Mouse (Mus musculus) megakaryocyte-erythroid progenitor cell, adult 5-6 weeks (primary cell): ENCODE measurements around the gene Ino80e. TPM values are rescaled to one million over a fixed set of nuclear protein-coding genes. Genes with fewer than 3 reads are reported as not detected.

Experiments
- ATAC-seq: replicated peaks from 2 replicates; pipeline ENCODE4 v1.8.0; 2016; ENCODE audit warnings: mild to moderate bottlenecking, inconsistent platforms; ENCODE audit not compliant: severe bottlenecking, poor library complexity, low FRiP score, low TSS enrichment
- total RNA-seq, 2 experiments: library from RNA; stranded (forward) in 1 of 2; stranded (reverse) in 1 of 2; fragments of 200-1000, 215-1000 nt in 1 of 2; fragments of >200 nt in 1 of 2; fragmentation: Nextera tagmentation in 1 of 2; gene quantifications; 2 replicates each; pipeline ENCODE4 v1.2.3; 2014 to 2017

Gene Ino80e
- total RNA-seq, 2 experiments from 2014 or later = 45.6 to 132 TPM

DNA sequence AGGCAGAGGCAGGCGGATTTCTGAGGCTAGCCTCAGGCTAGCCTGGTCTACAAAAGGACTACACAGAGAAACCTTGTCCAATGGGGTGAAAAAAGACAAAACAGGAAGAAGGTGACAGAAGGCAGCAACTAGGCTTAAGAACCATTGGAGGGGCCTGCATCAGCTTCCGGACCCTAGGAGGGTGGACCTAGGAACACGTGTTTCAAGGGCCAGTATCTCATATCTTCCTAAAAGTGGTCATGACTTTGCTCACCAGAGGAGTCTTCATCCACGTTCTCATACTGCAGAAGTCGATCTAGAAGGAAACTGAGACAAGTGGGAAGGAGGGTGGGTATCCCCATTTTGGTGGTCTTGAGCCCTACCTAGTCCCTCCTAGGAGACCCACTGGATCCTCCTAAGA is 1.2 kb downstream of the Ino80e start:
- no peak for ATAC-seq

DNA sequence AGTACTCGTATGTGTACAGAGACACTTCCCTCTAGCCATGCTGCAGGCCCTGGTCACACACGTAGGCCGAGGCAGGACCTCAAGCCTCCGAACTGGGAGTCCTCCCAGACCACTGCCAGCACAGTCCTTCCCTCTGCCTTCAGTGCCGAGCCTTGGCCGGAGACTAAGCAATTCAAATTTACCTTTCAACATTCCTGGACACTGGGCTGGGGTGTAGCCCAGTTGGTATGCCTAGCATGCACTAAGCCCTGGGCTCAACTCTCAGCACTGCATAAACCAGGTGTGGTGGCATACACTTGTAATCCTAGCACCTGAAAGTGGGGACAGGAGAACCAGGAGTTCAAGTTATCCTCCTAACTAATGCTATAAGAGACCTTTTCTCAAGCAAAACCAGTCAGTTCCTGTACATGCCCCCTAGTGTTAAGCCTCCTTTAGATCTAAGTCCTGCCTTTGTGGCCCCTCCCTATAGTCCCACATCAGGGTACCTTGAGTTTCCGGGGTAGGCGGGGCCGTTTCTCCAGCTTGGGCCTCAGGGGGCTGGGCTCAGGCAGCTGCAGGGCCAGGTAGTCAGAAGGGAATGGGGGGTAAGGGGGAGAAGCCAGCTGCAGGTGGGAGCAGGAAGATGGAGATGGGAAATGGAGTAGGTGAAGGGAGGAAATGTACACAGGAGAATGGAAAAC is 5.3 kb downstream of the Ino80e start:
- ATAC-seq = no peak

DNA sequence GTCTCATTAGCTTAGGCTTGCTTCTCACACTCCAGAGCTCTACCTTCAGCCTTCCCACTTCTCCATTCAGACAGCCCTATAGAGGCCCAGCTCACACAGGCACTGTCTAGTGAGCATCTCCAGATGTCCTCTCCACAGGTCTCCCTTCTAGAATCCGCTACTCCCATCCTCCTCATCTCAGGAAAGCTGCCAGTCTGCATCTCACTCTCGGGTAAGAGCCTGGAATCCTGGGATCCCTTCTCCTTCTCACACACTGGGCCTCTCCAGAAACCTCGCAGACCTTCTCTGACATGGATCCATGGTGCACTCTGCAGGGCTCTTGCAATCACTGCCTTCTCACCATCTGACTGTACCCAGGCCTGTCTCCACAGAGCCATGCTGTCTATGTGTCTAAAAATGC is 6.5 kb downstream of the Ino80e start:
- no peak for ATAC-seq

DNA sequence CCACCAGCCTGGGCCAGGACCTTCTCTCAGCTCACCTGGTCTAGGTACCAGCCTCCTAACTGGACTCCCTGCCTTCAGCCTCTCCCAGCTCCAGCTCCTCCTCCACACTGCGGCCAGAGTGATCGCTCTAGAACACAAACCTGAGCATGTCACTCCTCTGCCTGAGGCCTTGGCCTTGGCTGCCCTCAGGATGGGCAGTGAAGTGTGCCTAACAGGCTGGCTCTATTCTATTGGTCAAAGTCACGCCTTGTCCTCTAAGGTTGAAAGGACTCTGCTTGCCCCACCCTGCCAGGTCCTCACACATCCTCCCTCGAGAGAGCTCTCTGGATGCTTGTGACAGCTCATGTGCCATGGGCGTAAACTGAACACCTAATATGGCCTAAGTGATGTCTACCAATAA is 8.7 kb downstream of the Ino80e start:
- ATAC-seq = no peak

DNA sequence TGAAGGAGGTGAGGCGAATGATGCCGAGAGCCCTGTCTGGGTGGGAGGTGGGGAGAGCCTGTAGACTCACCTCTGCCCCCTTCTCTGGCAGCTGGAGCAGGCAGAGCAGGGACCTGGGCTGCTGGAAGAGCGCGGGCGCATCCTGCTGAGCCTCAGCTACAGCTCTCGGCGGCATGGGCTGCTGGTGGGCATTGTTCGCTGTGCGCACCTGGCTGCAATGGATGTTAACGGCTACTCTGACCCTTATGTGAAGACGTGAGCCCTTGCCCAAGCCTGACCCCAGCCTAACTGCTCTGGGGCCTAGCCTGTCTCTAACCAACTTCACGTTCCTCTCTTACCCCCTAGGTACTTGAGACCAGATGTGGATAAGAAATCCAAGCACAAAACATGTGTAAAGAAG is 11.0 kb downstream of the Ino80e start:
- no peak for ATAC-seq

DNA sequence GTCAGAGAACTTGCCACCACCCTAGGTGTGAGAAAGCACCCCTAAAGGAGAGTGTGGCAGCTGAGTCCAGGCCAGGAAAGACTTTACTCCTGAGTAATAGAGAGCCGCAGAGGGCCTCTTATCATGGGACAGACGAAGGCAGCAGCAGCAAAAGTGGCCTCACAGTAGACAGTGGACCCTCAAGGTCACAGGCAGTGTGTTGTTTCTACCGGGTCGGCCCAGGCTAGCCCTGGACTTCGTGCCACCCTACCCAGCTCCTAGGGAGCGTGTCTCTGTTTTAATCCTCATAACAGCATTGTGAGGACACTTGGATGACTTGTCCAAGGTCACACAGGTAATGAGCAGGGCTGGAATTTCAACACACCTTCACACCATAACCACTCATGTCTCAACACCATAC is 12.0 kb downstream of the Ino80e start:
- ATAC-seq = no peak

DNA sequence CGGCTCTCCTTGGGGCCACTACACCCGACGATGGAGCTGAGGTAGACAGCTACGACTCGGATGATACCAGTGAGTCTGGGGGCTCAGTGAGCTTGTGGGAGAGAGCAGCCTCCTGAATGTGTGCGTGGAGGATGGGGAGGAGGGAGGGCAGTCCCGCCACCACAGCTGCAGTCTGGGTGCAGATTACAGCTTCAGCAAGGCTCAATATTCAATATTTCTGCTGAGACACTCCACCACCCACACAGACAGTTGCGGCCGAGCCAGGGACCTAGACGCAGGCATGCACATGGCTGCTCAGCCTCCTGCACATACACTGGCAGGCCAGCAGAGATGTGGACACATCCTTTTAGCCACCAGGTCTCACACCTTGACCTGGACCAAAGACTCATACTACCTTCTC is 13.4 kb downstream of the Ino80e start:
- no peak for ATAC-seq

DNA sequence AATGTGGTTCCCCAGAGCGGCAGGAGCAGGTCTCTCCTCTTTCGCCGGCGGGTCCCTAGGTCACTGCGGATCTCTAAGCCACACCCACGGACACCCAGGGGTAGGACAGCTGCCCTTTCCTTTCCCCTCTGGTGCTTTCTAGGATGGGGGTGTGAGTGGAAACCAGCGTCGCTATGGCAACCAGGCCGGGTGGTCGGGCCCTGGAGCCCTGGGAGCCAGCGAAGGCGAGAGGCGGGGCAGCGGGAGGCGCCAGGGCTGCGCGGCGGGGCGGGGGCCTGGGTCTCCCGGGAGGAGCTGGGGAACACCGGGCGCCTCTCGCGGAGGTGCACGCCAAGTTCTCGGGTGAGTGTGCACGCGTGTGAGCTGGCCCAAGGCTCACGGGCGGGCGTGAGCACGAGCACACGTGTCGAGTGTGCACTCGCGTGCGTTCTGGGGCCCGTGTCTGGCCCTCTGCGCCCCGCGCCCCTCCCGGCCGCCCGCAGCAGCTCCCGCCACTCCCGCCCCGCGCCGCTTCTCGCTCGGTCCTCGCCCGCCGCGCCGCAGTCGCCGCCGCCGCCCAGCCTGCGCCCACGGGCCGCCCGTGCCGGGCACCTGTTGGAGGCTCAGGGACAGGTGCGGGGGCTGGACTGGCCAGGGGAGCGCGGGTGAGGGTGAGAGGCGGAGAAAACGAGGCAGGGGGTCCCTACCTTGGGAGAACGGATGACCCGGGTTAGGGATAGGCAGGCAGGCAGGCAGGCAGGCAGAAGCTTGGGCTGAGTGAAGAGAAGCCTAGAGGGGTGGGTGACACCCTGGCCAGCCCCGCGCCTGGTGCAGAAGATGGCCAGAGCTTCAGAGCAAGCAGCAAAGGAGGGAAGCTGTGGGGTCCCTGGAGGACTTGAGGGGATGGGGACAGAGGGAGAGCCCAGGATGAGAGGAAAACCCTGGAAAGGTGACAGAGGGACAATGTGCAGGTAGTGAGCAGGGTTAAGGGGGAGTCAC is 14.5 kb downstream of the Ino80e start:
- no peak for ATAC-seq

DNA sequence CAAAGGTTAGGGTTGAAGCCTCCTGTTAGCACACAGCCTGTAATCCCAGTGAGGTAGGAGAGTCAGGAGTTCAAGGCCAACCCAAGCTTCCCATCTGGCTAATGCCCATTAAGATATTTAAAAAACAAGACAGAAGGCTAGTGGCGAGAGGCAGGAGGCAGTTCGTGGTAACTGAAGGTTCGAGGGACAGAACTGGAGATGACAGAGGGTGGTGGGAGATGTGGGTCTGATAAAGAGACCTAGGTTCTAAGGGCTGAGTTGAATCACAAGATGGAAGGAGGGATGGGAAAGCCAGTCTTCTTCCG is 15.1 kb downstream of the Ino80e start, which contains the start of gene Doc2a:
Gene Doc2a, plus strand, starts transcription at position 301 of the 305 bp plus-strand sequence.
- no peak for ATAC-seq

DNA sequence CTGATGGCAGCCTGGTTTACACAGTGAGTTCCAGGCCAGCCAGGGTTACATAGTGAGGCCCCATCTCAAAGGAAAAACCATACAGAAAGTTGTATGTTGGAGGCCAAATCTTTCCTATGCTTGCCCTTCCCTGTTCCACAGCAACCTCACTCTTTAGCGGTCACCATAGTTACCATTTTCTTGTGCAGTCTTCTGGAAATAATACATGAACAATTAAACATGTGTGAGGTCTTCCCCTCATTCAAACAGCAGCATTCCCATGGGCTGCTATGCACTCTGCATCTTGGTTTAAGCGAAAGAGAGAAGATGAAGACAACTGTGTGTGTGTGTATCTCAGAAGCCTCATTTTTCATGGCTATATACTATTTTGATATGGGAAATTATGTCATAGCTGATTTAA is 16.7 kb downstream of the Ino80e start:
- ATAC-seq = no peak

DNA sequence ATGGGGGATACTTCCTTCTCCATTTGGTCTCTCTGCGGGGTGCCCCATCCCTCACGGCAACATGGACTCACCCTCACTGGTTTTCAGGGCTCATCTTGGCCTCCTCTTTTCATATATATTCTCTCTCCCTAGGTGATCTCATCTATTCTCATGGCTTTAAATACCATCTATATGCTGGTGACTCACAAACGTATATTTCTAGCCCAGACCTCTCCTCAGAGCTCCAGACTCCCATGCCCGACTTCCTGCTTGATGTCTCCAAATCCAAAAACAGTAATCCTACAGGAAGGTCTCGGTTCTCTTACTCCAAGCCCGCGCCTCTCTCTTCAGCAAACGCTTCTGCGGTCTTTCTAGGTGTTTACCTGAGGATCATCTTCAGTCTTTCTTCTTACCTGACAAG is 18.9 kb downstream of the Ino80e start:
- no peak for ATAC-seq

DNA sequence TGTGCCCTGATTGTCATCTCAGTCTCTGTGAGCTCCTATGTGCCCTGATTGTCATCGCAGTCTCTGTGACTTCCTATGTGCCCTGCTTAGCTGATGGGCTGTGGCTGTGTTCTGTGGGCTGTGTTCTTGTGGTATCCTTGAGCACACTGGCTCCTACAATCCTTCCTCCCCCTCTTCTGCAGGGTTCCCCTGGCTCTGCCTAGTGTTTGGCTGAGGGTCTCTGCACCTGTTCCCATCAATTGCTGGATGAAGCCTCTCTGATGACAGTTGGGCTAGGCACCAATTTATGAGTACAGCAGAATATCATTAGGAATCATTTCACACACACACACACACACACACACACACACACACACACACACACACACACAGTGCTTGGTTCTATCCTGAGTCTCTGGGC is 28.9 kb downstream of the Ino80e start:
- no peak for ATAC-seq

DNA sequence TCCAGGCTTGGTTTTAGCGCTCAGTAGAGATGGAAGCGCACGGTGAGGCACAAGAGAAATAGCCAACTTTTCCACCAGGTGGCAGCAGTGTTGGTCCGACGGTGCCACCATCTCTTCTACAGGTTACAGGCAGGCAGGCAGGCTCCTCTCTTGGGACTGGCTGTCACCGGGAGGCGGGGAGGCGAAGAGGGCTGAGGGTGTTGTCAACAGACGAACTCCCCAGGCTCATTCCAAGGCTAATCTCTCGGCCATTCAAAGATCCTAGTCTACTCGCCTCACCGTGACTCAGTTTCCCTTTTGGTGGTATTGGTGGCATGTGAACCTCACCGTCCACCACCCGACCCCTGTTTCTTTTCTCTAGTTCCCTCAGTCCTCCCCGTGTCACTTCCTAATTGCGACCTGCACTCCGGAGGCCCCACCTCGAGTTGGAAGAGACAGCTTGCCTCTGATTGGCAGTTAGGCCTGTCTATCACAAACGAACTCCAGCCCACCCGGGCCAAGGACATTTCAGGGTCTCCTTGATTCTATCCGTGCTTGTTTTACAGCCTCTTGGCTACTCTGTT is 30.1 kb downstream of the Ino80e start:
- ATAC-seq = peak; percentile 93

DNA sequence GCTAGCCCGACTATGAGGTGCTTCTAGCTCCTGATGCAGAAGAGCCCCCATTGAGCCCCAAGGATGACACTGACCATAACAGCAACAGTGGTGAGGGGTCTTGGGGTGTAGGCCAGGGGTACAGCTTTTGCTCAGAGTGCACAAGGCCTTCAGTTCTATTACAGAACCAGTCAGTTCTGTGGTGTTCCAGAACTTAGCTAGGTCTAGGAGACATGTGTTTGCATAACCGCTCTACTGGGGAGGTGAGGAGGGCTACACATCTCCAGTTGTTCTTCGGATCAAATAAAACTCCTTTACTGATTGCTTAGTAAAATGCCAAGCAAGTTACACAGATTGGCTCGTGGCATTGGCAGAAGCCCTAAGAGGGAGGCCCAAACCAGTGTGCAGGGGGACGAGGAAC is 30.6 kb downstream of the Ino80e start, which contains the start of gene 4930451I11Rik:
Gene 4930451I11Rik, minus strand, starts transcription at position 101 of the 400 bp plus-strand sequence.
- ATAC-seq = no peak

DNA sequence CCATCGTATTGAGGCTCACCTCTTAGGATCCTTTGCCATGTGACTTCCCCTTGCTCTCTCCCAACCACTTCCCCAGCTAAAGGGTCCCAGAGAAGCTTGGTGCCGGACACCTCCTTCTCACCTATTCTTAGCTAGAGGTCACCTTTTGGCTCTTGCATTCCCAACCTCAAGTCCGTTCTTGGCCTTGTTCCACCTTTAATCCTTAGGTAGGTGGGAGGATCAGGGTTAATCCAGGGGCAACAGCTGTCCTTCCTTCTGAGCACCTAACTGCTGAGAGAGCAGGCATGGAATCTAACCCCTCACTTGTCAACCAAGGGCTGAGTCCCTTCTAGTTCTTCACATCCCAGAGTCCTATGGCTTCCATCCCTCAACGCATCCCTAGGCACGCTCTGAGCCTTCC is 36.2 kb downstream of the Ino80e start:
- no peak for ATAC-seq

DNA sequence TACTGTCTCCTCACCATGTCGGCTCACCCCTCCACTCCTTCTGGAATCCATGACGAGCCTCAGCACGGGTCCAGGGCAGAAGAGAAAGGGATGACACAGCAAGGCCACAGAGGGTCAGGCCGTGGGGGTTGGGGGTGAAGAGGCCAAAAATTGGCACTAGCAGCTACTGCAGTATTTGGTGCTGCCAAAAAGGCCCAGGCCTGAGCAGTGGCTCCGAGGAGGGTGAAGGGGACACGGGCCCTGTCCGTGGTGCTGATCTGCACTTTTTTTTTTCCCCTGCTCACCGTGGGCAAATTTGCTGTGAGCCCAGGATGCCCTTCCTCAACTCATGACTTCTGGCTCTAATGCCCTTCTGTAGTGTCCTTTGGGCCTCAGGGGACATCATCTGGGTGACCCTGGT is 36.8 kb downstream of the Ino80e start:
- ATAC-seq = peak; percentile 32; the same call in 1 of the 2 replicates

DNA sequence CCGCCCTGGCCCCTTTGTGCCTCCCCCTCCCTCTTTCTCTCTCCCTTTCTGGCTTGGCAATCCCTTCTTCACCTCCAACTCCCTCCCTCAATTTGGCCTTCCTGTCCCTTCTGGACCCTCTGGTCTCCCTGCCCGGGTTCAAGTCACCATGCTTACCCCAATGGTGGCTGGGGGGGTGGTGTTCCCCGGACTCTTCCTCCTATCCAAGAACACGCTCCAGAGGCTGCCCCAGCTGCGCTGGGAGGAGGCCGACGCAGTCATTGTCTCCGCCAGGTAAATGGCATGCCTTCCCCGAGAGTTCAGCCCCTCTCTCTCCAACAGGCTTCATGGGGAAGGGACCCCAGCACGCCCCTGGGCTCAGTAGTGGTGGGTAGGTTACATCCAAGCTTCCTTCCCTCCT is 38.2 kb downstream of the Ino80e start:
- ATAC-seq = no peak

DNA sequence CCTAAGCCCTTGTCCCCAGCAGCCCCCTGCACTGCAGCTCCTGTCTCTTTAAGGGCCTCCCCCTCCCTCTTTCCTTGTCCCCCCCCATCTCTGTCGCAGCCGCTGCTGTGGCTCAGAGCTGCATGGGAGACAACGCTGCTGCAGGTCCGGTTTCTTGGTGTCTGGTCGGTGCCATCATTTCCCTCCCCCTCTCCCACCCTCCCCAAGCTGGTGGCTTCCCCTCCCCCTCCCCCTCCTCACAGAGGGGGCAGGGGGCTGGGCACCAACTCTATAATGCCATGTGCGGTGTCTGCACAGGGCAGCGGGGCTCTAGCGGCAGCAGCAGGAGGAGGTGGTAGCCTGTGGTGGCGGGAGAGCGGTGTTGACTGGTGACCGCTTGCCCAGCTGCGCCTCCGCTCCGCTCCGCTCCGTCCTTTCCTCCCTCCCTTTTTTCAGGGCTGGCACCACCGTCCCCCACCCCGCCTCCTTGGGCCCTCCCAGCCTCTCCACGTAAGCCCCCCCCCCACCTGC is 38.9 kb downstream of the Ino80e start:
- no peak for ATAC-seq

DNA sequence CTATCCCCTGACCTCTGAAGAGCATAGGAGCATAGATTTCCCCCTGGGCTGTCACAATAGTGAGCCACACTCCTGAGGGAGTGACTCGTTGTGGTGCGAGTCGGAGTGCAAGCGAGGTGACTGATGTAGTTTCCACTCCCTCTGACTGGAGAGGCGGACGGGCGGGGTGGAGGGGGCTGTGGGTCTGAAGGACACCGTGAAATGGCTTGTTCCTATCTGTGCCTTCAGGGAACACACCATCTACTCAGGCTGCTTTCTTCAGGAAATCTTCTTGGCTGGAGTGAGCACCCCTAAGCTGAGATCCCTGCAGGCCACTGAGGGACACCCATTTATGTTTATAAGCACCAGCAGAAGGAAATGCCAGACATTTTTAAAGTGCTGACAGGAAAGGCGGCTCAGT is 39.4 kb downstream of the Ino80e start:
- ATAC-seq = no peak

DNA sequence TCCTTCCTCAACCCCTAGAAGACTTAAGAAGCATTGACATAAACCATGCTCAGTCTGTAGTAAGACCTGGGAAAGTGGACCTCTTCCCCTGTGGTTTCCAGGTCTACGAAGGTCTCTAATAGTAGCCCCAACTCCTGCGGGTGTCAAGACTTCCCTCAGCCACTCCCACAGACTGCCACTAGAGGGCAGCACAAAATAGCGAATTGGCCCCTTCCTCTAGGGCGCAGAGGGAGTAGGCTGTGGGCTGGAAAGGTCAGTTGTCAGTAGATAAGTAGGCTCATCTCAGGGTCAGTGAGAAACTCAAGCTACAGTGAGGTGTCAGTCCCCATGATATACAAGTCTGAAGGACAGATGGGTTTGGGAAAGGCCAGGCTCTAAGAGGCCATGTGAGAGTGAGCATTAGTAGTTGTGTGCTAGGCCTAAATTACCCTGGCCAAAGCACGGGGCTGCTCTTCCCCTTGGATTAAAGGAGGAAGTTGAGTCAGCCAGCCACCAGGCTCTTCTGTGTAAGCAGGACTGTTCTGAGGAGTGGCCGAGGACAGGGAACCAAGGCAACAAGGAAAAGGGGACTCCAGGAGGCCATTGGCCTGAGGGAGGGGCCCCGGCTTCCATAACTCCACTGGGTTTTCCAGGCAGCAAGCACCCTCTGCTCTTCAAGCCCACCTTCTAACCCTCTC is 40.2 kb downstream of the Ino80e start:
- peak; percentile 62 for ATAC-seq
